Mouse (Mus musculus) testis, postnatal 10 days (tissue): ENCODE data around the gene Stx12.

Source experiments
- DNase-seq: peaks from one replicate; pipeline ENCODE4 v3.0.0; 2021; ENCODE audit warnings: low spot score

Stx12 gene

DNA sequence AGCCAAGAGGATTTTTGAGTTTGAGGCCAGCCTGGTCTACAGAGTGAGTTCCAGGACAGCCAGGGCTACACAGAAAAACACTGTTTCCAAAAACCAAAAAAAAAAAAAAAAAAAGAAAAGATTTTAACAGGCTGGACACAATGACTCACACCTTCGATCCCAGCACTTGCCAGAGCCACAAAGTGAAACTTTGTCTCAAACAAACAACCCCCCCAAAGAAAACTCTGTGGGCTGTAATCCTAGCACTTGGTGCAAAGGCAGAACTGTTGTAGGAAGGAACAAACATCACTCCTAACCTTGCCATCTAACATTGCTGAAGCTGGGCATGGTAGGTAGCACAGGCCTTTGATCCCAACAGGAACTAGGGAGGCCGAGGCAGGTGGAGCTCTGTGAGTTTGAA, 19.5 kb downstream of the Stx12 start:
- no peak for DNase-seq

DNA sequence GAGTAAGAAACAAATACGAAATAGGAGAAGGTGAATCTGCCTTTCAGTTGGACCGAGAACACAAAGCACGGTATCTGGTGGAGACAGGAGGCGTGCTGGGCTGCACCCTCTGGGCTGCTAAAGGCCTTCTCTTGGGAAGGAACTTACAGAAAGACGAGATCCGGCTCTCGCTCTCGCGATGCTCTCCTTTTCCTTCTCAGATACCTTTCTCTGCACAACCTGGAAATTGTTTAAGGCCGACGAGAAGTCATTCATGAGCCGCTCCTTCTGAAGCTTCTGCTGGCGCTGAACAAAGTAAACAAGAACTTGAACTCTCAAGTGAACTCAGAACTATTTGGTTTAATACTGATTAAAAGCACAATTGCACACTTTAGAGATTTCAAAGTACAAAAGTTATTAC, 21.3 kb downstream of the Stx12 start:
- no peak for DNase-seq

DNA sequence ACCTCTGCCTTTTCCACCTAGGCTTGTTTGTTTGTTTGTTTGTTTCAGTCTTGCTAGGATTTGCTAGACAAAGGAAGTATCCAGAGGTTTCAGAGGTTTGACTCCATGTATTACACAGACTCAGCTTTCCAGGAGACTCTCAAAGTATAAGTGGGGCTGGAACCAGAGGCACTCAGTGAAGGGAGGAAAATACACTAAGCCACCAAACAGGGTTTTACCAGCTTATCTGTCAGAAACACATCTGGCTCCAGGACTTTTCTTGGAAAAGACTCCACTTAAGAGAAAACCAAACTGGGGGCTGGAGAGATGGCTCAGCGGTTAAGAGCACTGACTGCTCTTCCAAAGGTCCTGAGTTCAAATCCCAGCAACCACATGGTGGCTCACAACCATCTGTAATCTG, 23.4 kb downstream of the Stx12 start:
- DNase-seq: no peak

GRCm38 (mm10) chr4:132843705-132844071, 40.6 kb downstream of the Stx12 start:
- DNase-seq: no peak

DNA sequence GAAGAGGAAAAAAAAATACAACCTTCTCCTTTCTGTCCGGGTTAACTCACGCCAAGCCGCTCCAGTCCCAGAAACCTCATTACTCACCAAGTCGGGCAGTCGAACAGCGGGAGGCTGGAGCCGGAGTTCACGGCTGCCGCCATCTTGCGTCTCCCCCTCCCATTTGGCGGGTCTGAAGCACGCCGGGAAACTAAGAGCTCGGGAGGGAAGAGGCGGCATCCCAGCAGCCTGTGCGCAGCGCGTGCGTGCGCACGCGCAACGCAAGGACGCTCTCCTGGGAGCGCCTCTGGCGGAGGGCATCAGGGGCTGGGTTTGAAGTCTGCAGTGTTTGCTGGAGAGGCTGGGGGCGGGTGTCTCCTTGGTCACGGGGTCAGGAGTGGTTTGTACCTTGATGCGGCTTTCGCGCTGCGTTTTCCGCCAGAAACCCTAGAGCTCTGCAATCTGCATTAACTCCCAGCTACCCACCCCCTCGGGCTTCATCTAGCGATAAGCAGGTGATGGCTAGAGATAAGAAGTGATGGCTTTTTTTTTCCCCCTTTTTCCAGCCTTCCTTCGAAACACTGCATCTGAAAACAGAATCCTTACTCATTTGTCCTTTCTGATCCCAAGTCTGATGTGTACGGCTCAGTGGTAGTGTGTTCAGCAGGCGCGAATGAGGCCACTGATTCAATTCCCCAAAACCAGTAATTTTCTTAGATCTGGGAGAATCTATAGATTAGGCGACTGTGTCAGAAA, 41.2 kb downstream of the Stx12 start, which contains the start of gene Ppp1r8:
Gene Ppp1r8, minus strand, starts transcription at position 200 of the 735 bp plus-strand sequence.
- DNase-seq: peak; percentile 87

- DNase-seq: peak; percentile 58
Observed at GRCm38 (mm10) chr4:132842281-132842906, 41.9 kb downstream of the Stx12 start.

DNA sequence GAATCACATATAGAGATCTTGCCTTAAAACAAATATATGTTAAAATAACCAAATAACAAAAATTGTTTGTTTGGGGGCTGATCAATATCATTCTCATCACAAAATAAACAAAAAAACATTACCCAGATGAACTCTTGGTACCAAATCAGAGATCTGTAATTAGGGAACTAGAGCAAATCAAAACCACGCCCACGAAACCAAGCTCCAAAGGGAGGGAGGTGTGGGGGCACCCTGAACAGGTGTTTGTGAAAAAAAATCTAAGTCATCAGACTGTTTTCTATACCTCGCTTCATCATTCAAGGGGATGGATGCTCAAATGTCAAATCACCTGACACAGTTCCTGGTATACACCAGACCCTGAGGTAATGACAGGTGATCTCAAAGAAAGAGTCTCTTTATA, 42.8 kb downstream of the Stx12 start:
- no peak for DNase-seq

- DNase-seq: peak; percentile 91
Observed at GRCm38 (mm10) chr4:132823614-132824366, 60.5 kb downstream of the Stx12 start.

GRCm38 (mm10) chr4:132818442-132818841, 65.9 kb downstream of the Stx12 start:
- DNase-seq: no peak

GRCm38 (mm10) chr4:132816855-132817254, 67.5 kb downstream of the Stx12 start:
- DNase-seq: no peak

DNA sequence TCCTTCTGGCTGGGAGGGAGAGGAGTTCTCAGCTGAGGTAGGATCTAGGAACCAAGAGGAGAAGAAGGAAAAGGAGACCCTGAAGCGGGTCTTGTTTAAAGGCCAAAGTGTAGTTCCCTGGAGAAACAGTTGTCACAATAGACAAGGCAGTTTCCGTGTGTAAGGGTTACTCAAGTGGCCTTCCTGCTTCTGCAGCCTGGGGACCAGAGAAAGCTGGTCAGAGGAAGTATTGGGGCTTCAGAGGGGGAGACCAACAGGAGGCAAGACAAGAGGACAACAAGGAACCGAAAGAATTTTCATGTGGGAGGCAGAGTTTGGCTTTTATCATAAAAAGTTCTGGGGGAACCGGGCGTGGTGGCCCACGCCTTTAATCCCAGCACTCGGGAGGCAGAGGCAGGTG, 67.9 kb downstream of the Stx12 start:
- DNase-seq: no peak

GRCm38 (mm10) chr4:132809621-132810020, 74.7 kb downstream of the Stx12 start:
- DNase-seq: no peak

DNA sequence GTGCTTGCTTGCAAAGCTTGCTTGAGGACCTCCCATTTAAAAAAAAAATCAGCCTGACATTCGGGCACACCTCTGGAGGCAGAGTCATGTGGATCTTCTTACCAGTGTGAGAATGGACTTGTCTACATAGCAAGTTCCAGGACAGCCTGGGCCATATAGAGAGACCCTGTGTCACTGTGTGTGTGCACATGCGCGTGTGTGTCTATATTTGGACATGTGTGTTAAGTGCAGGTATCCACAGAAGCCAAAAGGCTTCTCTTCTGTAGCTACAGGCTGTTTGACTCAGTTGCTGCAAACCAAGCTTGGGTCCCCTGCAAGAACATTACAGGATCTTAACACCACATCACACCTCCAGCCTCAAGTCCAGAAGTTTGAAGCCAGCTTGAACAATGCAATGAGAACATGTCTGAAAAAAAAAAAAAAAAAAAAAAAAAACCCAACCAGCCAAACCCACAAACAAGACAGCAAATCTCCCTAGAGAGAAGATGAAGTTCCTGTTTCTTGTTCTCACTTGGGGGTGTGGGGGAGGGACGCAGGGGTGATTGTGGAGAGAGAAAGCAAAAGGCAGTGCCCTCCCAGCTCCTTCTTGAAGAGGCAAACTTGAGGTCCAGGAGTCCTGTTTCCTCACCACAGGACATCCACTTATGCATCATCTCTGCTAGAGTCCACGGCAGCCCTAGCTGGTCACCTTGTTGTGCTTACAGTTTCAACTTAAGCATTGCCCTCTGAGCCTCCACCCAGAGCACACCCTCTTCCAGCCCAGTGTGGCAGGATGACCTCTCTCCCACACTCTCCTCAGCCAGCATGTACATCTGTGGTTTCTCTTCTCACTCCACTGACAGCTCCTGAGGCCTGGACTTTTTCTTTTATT, 76.3 kb downstream of the Stx12 start:
- DNase-seq: no peak

- DNase-seq: no peak
Observed at GRCm38 (mm10) chr4:132806620-132807191, 77.6 kb downstream of the Stx12 start.

GRCm38 (mm10) chr4:132805599-132806197, 78.6 kb downstream of the Stx12 start:
- no peak for DNase-seq

- no peak for DNase-seq
Observed at GRCm38 (mm10) chr4:132805146-132805545, 79.2 kb downstream of the Stx12 start.

DNA sequence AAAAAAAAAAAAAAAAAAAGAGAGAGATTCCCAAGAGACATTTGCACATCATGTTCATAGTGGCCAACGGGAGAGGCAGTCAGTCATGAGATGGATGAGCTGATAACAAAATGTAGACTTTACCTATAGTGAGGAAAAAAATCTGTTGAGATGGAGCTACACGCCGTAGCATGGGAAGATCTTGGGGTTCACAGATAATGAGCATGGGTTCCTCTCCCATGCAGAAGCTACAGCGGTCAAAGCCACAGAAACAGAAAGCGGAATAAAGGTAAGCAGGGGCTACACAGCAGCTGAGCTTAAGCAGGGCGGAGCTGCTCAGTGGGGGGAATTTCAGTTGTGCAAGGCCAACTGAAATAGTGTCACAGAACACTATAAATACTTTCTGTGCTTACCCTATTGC, 80.0 kb downstream of the Stx12 start:
- DNase-seq: no peak

DNA sequence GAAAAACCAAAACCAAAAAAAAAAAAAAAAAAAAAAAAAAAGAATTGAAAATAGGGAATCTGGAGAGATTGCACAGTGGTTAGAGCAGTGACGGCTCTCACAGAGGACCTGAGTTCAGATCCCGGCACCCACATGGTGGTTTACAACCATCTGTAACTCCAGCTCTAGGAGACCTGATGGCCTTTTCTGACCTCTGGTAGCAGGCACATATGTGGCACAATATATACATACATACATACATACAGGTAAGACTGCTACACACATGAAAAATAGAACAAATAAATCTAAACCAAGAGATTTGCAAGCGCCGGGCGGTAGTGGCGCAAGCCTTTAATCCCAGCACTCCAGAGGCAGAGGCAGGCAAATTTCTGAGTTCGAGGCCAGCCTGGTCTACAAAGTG, 80.4 kb downstream of the Stx12 start:
- no peak for DNase-seq
